Mouse (Mus musculus): Measurements from ENCODE around the gene Plaur. TPM values are rescaled to one million over a fixed set of nuclear protein-coding genes. Genes with fewer than 3 reads are reported as not detected.
"Not testable (repeated sequence)": the region's sequence is repeated elsewhere in the genome, so short reads cannot be mapped to it uniquely, and the experiment has no call there.

Gene Plaur
- total RNA-seq, 2 experiments from 2014 or later = 1.9 to 3.3 TPM

DNA sequence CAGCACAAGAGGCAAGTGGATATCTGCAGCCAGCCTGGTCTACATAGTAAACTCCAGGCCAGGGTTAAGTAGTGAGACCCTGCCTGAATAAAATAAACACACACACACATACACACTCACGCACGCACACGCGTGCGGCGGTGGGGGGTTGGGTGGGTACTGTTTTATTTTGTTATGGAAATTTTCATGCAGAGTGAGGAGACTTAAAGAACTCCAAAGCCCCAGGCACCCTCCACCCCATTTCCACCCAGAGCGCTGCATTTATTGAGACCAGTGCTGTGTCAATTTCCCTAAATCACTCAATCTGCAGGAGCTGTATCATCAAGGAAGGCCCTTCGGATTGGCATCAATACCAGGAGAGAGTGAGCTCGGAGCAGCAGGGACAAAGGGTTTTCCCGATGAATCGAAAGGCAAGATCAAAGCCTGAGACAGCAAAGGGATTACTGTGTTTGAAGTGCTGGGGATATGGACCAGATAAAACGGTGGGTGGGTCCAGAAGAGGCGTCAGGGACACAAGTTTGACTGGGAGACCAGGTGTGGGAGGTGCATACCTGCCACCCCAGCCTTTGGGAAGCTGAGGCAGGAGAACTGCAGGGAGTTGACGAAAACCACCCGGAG is 43.3 kb downstream of the Plaur start:
- no peak for DNase-seq
- intact Hi-C loops (cut with DNase I) = loop anchor here (2.0 to 5.0 kb wide), 4 partner anchors 25 to 63 kb away; partner anchors contain the start of genes Irgq, Pinlyp and Xrcc1

DNA sequence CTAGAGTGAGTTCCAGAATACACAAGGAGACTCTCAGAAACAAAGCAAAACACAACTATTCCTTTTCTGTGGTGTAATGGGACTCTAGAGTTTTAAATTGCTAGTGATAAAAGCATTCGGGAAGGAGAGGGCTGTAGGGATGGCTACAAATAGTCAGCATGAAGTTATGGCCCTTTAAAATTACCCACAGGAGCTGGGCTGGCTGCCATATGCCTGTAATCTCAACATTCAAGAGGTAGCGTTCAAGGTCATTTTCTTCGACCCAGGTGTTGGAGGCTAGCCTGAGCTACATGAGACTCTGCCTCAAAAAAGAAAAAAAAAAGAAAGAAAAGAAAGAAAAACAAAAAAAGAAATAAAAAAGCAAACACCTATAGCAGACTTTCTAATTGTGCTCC is 43.8 kb downstream of the Plaur start:
- no peak for DNase-seq
- intact Hi-C loops (cut with DNase I) = loop anchor here (2.0 to 5.0 kb wide), 4 partner anchors 25 to 64 kb away; partner anchors contain the start of genes Irgq, Pinlyp and Xrcc1

DNA sequence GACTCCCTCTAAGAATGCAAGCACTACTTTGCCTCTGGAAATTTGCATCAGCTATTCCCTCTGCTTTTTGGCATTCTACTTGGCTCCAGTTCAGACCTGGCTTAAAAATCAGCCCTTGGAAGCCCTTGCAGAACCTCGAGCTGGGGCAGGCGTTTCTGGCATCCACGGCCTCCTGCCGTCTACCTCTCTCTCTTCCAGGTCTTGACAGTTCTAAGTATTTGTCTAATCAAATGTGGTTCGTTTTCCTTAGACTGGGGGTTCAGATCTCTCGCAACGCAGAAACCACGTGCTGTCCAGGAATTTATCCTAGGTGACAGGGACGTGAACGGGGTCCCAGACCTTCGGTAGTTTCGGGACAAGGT is 44.2 kb downstream of the Plaur start:
- intact Hi-C loops (cut with DNase I) = loop anchor here (2.0 to 5.0 kb wide), 4 partner anchors 24 to 64 kb away; partner anchors contain the start of genes Irgq, Pinlyp and Xrcc1
- peak; percentile 49 to 56 for DNase-seq

- intact Hi-C loops (cut with DNase I) = loop anchor here (2.0 to 5.0 kb wide), 4 partner anchors 24 to 65 kb away; partner anchors contain the start of genes Irgq, Pinlyp and Xrcc1
- DNase-seq = peak; percentile 87 to 91
Measured at GRCm38 (mm10) chr7:24506838-24507725, 44.8 kb downstream of the Plaur start, which contains the start of gene Zfp428. Gene Zfp428 (plus strand): TSS chr7:24507006.

- intact Hi-C loops (cut with DNase I) = loop anchor here (2.0 to 5.0 kb wide), 4 partner anchors 23 to 65 kb away; partner anchors contain the start of genes Irgq, Pinlyp and Xrcc1
- no peak for DNase-seq
Measured at GRCm38 (mm10) chr7:24507726-24508114, 45.4 kb downstream of the Plaur start.

- intact Hi-C loops (cut with DNase I) = no loop called here
- DNase-seq = no peak
Measured at GRCm38 (mm10) chr7:24512355-24512754, 50.1 kb downstream of the Plaur start, which contains the start of gene AC161166.1. Gene AC161166.1 (minus strand): TSS chr7:24512455.

DNA sequence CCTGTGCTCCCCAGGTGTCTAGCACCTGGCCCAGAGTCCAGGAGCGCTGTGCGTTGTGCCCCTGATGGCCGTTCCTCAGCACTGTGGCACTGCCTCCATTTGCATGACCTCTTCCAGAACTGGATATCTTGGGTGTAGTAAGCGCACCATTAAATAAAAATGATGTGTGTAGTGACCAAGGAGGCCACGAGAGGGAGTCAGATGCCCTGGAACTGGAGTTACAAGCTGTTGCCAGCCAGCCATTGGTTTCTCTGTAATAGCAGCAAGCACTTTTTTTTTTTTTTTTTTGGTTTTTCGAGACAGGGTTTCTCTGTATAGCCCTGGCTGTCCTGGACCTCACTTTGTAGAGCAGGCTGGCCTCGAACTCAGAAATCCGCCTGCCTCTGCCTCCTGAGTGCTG is 54.0 kb downstream of the Plaur start:
- intact Hi-C loops (cut with DNase I) = loop anchor here (5.0 kb wide), 1 partner anchor 41 kb away; no protein-coding TSS in a partner anchor
- not testable (repeated sequence) for DNase-seq

GRCm38 (mm10) chr7:24517077-24517476 is 54.8 kb downstream of the Plaur start:
- DNase-seq = no peak
- intact Hi-C loops (cut with DNase I) = loop anchor here (5.0 kb wide), 1 partner anchor 40 kb away; no protein-coding TSS in a partner anchor

DNA sequence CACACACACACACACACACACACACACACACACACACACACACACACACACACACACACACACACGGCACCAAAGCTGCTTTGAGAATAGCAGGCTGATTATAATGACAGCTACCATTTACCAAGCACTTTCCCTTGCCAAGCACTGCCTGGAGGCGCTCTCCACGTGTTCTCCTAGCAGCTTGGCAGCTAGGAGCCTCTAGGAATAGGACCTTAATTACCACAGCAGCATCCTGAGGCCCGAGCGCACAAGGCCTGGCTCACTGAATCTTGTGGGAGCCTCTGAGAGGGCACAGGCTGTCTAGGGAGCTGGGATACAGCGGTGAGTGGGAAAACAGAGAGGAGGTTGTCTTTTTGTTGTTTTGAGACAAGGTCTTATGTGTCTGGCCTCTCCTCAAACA is 55.4 kb downstream of the Plaur start:
- intact Hi-C loops (cut with DNase I) = loop anchor here (5.0 kb wide), 1 partner anchor 40 kb away; no protein-coding TSS in a partner anchor
- DNase-seq = no peak

DNA sequence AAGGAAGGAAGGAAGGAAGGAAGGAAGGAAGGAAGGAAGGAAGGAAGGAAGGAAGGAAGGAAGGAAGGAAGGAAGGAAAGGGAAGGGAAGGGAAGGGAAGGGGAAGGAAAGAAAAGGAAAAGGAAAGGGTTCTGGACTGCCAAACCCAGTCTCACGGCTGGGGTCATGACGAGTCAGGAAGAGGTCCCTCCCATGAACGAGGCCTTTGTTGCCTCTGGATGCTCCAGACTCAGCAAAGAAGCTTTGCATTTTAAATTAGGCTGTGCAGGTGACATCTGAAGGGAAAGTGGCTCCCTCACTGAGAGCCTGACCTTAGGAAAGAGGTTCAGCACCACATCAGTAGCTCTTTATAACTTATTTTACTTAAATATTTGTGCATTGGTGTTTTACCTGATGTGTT is 56.8 kb downstream of the Plaur start:
- intact Hi-C loops (cut with DNase I) = loop anchor here (5.0 kb wide), 1 partner anchor 38 kb away; no protein-coding TSS in a partner anchor
- no peak for DNase-seq

DNA sequence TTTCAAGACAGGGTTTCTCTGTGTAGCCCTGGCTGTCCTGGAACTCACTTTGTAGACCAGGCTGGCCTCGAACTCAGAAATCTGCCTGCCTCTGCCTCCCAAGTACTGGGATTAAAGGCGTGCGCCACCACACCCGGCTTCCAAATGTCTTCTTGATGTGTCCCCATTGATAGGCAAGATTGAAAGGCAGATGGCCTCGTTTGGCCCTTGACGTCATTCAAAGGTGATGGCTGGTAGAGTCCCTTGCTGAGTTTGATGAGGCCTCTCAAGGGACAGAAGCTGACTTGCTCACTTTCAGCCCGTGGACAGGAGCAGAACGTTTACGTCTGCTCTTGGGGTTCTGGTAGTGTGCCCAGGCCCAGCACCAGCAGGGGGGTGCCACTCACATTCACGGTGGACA is 57.8 kb downstream of the Plaur start:
- DNase-seq; intact Hi-C loops (cut with DNase I): not testable (repeated sequence)

- intact Hi-C loops (cut with DNase I) = no loop called here
- no peak for DNase-seq
Measured at GRCm38 (mm10) chr7:24522805-24523204, 60.5 kb downstream of the Plaur start.

GRCm38 (mm10) chr7:24523723-24524122 is 61.4 kb downstream of the Plaur start:
- DNase-seq = no peak
- intact Hi-C loops (cut with DNase I) = no loop called here

DNA sequence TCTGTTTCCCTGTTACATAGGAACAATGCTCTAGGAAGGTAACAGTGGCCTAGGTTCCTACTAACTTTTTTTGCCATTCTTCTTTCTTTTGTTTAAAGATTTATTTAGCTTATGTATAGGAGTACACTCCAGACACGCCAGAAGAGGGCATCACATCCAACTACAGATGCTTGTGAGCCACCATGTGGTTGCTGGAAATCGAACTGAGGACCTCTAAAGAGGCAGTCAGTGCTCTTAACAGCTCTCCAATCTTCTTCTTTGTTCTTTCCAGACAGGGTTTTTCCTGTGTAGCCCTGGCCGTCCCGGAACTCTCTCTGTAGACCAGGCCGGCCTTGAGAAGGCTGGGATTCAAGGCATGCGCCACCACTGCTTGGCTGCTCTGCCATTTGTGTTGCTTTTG is 62.7 kb downstream of the Plaur start:
- intact Hi-C loops (cut with DNase I) = no loop called here
- DNase-seq = no peak

Other genes with a start within 250 kb of the Plaur start
- gene Zfp109, start 224.9 kb upstream of the Plaur start, total RNA-seq (2021) = 1 to 10 TPM; 1.7 to 1.8 TPM
- 1 to 10 TPM; 1.8 to 2.2 TPM for gene Zfp108, start 207.7 kb upstream of the Plaur start, total RNA-seq (2021)
- 1 to 10 TPM; 3.8 to 4.1 TPM for gene Zfp93, start 192.1 kb upstream of the Plaur start, total RNA-seq (2021)
- 1 to 10 TPM; 2.1 to 3.8 TPM for gene Zfp61, start 161.3 kb upstream of the Plaur start, total RNA-seq (2021)
- gene Zfp94, start 145.8 kb upstream of the Plaur start, total RNA-seq (2021) = 1 to 10 TPM; 1.7 to 2.5 TPM
- gene Tescl, start 128.5 kb upstream of the Plaur start, total RNA-seq (2021) = not detected
- gene Lypd5, start 113.3 kb upstream of the Plaur start, total RNA-seq (2021) = not detected
- under 1 TPM; 0.42 to 0.62 TPM for gene Kcnn4, start 92.2 kb upstream of the Plaur start, total RNA-seq (2021)
- 1 to 10 TPM; 7.1 to 9.6 TPM for gene Smg9, start 62.9 kb upstream of the Plaur start, total RNA-seq (2021)
- gene Irgc1, start 10.2 kb upstream of the Plaur start, total RNA-seq (2021) = not detected
- 10 to 100 TPM; 13.1 to 13.6 TPM for gene Cadm4, start 19.5 kb downstream of the Plaur start, total RNA-seq (2021)
- 10 to 100 TPM; 11.5 to 13.8 TPM for gene Zfp428, start 44.5 kb downstream of the Plaur start, total RNA-seq (2021)
- not detected for gene AC161166.1, start 50.0 kb downstream of the Plaur start, total RNA-seq (2021)
- 10 to 100 TPM; 16.4 to 16.5 TPM for gene Irgq, start 68.2 kb downstream of the Plaur start, total RNA-seq (2021)
- gene Pinlyp, start 83.6 kb downstream of the Plaur start, total RNA-seq (2021) = not detected
- 10 to 100 TPM; 26.9 to 27.4 TPM for gene Xrcc1, start 83.8 kb downstream of the Plaur start, total RNA-seq (2021)
- gene Ethe1, start 125.1 kb downstream of the Plaur start, total RNA-seq (2021) = 10 to 100 TPM; 52.9 to 56.5 TPM
- gene Zfp575, start 125.2 kb downstream of the Plaur start, total RNA-seq (2021) = under 1 TPM; 0.08 to 0.11 TPM
- under 1 TPM; 0.36 to 0.89 TPM for gene Phldb3, start 148.3 kb downstream of the Plaur start, total RNA-seq (2021)
- not detected for gene Lypd3, start 174.1 kb downstream of the Plaur start, total RNA-seq (2021)
- gene Tex101, start 214.2 kb downstream of the Plaur start, total RNA-seq (2021) = not detected
- gene BC049730, start 246.8 kb downstream of the Plaur start, total RNA-seq (2021) = not detected

All from heart, postnatal 36 days (tissue).